Mouse (Mus musculus) layer of hippocampus, postnatal 10 days (tissue): ENCODE measurements around the gene Stxbp1. TPM values are rescaled to one million over a fixed set of nuclear protein-coding genes. Genes with fewer than 3 reads are reported as not detected.
A peak's percentile ranks its signal among the peaks of the same experiment; 100 is the strongest.

ENCODE experiments used
- DNase-seq, 2 experiments: peaks; one replicate each; pipeline ENCODE4 v3.0.0; 2021; ENCODE audit warnings: low spot score in 2 of 2
- total RNA-seq, 2 experiments: library from RNA; stranded (reverse); gene quantifications; 2 replicates each; pipeline ENCODE4 v1.2.3; 2021

Gene Stxbp1
- total RNA-seq, 2 experiments from 2014 or later: 525 to 547 TPM

- DNase-seq: peak; percentile 97
Observed at GRCm38 (mm10) chr2:32757056-32757845, 89.8 kb downstream of the Stxbp1 start, which contains the start of gene Tor2a. TSS of gene Tor2a (plus strand) at chr2:32757234.

DNA sequence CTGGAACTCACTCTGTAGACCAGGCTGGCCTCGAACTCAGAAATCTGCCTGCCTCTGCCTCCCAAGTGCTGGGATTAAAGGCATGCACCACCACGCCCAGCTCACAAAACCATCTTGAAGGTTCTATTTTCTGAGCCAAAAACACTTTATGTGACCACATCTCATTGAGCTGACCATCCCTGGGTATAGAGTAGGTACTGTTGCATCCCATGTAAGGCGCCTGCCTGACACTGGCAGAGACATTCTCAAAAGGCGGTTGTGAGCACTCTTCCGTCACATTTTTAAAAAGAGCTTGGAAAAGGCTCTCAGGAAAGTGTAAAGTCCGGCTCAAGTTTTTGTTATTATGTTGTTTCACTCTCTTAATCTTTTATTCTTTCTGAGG is 90.4 kb downstream of the Stxbp1 start:
- DNase-seq: no peak

- no peak for DNase-seq
Observed at GRCm38 (mm10) chr2:32752181-32752580, 94.9 kb downstream of the Stxbp1 start.

GRCm38 (mm10) chr2:32751665-32752033 is 95.4 kb downstream of the Stxbp1 start:
- no peak for DNase-seq

DNA sequence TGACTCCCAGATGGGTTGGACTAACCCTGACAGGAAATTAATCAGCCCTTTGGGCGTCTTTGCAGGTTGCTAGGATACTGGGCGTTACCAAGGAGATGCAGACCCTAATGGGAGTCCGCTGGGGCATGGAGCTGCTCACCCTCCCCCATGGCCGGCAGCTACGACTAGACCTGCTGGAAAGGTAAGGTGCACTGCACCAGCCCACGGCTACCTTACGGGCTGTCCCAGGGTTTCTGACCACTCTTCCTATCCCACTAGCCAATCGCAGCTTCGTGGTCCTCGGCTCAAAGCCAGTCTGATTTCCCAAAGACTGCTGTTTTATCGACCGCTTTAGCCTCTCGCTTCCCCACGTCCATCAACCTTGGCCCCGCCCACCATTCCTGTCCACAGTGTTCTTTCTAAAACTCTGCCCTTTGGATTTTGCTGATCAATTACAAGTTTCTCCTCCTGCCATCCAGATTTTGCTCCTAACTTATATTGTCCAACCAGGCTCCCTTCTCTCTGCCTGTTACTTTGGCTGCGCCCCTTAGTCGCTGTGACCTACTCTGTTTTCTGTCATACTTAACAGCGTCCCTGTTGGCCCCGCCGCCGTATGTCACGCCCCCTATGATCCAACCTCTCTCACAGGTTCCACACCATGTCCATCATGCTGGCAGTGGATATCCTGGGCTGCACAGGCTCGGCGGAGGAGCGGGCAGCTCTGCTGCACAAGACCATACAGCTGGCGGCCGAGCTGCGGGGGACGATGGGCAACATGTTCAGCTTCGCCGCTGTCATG is 96.0 kb downstream of the Stxbp1 start:
- no peak for DNase-seq

- DNase-seq: no peak
Observed at GRCm38 (mm10) chr2:32750199-32750598, 96.8 kb downstream of the Stxbp1 start.

DNA sequence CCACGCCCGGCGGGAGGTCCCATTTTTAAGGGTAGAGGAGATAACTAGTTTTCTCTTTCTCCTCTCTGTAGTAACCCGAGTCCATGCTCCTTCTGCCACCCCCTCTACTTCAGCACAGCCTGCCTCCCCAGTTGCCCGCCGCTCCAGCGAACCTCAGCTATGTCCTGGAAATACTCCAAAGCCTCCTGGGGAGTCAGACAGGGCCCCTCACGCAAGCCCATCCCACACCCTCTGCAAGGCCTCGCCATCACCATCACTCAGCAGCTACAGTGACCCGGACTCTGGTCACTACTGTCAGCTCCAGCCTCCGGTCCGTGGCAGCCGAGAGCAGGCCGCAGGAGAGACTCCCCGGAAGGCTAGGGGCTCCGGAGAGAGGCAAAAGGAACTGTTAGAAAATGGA is 98.0 kb downstream of the Stxbp1 start:
- DNase-seq: no peak

GRCm38 (mm10) chr2:32744272-32744982 is 102.6 kb downstream of the Stxbp1 start:
- DNase-seq: no peak

GRCm38 (mm10) chr2:32742173-32742531 is 104.9 kb downstream of the Stxbp1 start:
- peak; percentile 77 to 85 for DNase-seq

DNA sequence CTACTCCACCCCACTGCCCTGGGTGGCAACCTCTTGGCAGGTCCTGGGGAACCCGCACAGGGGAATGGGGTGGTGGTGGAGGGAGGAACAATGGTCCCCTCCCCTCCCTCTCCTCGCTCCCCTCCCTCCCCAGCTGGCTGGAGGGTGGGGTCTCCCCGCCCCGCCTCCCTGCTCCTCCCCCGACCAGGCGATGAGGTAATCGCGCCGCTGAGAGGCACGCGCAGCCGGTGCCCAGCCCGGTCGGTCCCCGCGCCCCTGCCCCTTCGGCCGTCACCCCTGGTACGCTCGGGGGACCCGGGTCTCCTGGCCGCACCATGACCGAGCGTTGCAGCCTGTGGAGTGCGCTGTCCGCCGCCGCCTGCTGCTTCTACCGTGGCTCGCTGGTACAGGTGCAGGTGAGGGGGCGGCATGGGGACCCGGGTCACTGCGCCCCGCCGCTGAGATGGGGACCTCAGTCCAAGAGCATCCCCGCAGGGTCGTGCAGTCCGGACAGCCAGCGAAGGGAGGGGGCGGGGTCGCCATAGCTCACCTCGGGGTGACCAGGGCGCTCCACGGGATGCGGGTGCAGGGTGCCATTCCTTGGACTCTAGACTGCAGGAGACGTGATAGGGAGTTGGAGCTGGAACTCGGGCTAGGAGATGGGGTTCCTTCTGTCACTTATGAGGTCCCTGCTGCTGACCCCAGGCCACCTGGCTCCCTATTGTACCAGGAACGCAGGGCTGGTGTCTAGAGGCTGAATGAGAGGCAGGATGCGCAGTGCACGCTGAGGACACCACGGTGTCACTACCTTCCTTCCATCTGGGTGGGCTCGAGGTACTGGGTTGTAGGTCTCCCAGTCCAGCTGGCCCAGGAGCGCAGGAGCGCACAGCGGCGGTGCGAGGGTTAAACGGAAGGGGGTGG is 105.5 kb downstream of the Stxbp1 start:
- peak; percentile 63 to 77 for DNase-seq

DNA sequence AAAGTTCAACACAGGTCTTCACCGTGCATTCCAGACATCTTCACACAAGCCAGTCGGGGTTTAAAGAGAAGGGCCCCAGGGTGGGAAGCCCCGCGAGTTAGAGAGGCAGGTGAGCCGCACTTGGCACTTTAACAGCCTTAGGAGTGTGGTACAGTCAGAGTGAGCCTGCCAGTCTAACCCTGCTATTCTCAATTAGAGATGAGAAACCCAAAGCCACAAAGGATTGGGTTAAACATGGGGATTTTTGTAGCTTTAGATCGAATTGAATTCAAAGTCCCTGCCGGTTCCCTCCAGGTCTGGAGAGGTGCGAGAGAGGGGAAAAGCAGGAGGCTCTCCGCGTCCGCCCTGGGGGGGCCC is 106.2 kb downstream of the Stxbp1 start, which contains the start of gene 6330409D20Rik:
Gene 6330409D20Rik (minus strand): TSS at position 101 of the 357 bp plus-strand sequence.
- no peak for DNase-seq

- no peak for DNase-seq
Observed at GRCm38 (mm10) chr2:32739311-32739710, 107.7 kb downstream of the Stxbp1 start.

Other genes with a start within 250 kb of the Stxbp1 start
- 100 to 1,000 TPM in 1 of 2 experiments, 10 to 100 TPM in 1; 99.1 to 104 TPM for gene St6galnac6, start 247.5 kb downstream of the Stxbp1 start, total RNA-seq
- gene Ak1, start 225.5 kb downstream of the Stxbp1 start, total RNA-seq: 100 to 1,000 TPM; 109 TPM
- 10 to 100 TPM; 25.9 to 28.2 TPM for gene Eng, start 200.7 kb downstream of the Stxbp1 start, total RNA-seq
- gene Fpgs, start 143.1 kb downstream of the Stxbp1 start, total RNA-seq: 10 to 100 TPM; 17.1 to 17.2 TPM
- 10 to 100 TPM; 86.8 to 92.1 TPM for gene Cdk9, start 134.2 kb downstream of the Stxbp1 start, total RNA-seq
- 10 to 100 TPM; 34.7 to 40.3 TPM for gene Sh2d3c, start 126.2 kb downstream of the Stxbp1 start, total RNA-seq
- 1 to 10 TPM; 2.1 to 3.2 TPM for gene 6330409D20Rik, start 106.2 kb downstream of the Stxbp1 start, total RNA-seq
- gene Tor2a, start 90.0 kb downstream of the Stxbp1 start, total RNA-seq: 10 to 100 TPM; 28.9 to 32.9 TPM
- under 1 TPM; 0.71 to 0.94 TPM for gene Ttc16, start 71.6 kb downstream of the Stxbp1 start, total RNA-seq
- gene Ptrh1, start 71.5 kb downstream of the Stxbp1 start, total RNA-seq: 10 to 100 TPM in 1 of 2 experiments, 1 to 10 TPM in 1; 5.4 to 11.5 TPM
- under 1 TPM; 0.75 to 0.76 TPM for gene Cfap157, start 62.8 kb downstream of the Stxbp1 start, total RNA-seq
- 10 to 100 TPM; 22.6 to 26.3 TPM for gene Fam129b, start 28.9 kb upstream of the Stxbp1 start, total RNA-seq
- 100 to 1,000 TPM; 155 to 179 TPM for gene Rpl12, start 114.3 kb upstream of the Stxbp1 start, total RNA-seq
- 10 to 100 TPM; 36.5 to 40.4 TPM for gene Lrsam1, start 114.4 kb upstream of the Stxbp1 start, total RNA-seq
- 10 to 100 TPM; 23.2 to 26.9 TPM for gene Slc2a8, start 134.8 kb upstream of the Stxbp1 start, total RNA-seq